Mouse (Mus musculus): ENCODE measurements around the gene Phkb.

- TF ChIP-seq CTCF (conservative IDR thresholded peaks at IDR 0.05 in 1 of 2, IDR thresholded peaks at IDR 0.05 in 1 of 2; ENCODE audit: low read depth in 2 of 2, low read length in 2 of 2) (no peak), USF2 (conservative IDR thresholded peaks at IDR 0.05; ENCODE audit: low read depth, low read length) (no peak), MEF2A (IDR thresholded peaks at IDR 0.05; ENCODE audit: borderline replicate concordance, low read depth, low read length) (no peak)
Measured at GRCm38 (mm10) chr8:85884811-85885210, 44.1 kb downstream of the Phkb start.
